Mouse (Mus musculus): ENCODE data around the gene Dhx40.

The Dhx40 gene

DNA sequence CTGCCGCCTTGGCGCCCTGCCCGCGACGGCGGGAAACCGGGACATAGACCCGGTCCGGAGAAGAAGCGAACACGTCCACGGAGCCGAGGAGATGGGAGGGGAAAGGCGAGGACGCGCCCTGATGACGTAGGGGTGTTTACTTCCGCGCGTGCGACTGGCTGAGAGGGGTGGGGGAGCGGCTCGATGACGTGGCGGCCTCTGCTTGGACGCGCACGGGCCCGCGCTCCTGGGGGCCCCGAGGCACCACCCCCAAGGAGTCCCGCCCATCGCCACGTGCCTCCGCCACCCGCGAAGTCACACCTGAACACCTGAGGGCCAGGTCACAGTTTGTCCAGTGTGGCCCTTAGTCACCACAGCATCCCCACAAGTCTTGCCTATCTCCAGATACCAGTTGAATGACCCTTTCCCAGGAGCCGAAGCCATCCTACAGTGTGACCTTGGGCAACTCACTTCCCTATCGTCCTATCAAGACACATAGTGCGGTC lies at the start of gene Dhx40:
Dhx40 (minus strand) TSS at position 242 of the 485 bp plus-strand sequence.
- DNase-seq (ENCODE audit: low read depth, low spot score): peak; percentile 95

DNA sequence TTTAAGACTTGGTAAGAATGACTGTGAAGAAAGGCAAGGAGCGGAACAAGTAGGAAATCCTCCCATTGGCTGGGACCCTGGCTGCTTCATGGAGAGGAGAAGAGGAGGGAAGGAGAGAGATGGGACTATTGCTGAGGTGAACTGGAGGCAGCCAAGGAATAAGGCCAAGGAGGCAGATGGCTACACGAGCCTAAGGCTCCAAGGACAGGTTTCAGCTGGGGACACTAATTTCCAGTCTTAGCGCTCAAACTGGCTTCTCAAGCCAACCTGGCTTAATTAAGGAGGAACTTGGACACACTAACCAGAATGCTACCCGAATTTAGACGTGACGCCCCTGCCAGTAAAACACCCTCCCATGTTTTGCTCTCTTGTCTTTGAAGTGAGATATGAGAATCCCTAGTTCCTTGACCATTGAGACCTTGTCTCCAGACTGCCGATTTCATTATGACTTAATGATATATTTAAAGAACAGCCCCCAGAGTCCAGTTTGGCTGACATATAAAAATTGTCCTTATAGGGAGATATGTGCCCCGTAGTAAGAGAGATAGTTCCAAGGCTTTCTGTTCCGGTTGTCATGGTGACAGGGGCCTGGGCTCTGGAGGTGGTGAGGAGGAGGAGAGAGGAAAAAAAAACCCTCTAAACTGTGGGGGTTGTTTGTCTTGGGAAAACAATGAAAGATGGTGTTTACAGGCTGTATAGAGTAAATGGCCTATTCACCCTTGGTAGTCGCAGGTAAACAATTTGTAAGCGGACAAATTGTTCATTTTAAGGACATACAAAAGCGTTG lies 48.3 kb upstream of the Dhx40 start:
- peak; percentile 66 for DNase-seq (ENCODE audit: low read depth, low spot score)

DNA sequence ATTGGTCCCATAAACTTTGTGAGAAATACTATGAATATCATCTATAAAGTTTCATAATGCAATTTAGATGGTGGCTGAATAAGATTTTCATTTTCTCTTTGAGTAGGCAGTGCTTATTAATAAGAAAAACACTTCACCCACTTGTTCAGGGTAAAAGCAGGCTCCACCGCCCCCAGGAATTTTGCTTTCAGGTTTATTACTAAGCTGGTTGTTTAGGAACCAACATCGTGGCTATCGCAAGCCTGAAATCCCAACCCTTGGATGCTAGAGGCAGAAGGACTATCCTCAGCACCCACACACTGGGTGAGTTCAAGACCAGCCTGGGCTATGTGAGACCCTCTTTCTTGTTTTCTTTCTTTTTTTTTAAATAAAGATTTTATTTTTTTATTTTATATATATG lies 45.5 kb upstream of the Dhx40 start:
- no peak for DNase-seq (ENCODE audit: low read depth, low spot score)

DNA sequence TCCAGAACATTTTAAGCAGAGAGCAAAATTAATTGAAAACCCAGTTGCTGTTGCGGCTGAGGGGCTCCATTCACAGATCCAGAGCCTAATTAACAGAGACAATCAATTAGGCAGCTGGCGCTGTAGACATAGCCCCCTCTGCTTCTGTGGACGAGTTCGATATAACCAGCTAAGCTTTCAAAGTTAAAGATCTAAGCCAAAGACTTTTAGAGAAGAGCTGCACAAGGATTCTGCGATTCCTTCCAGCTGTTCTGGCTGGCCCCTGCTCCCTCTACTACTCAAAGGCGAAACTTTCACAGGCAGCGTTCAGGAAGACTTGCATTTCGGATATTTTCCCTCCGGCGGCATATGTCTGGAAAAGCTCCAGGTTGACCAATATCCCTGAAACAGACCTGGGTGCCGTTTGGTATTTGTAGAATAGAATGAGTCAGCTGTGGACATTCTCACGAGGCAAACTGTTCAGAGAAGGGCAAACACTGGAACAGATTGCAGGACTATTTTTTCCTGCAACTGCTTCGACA lies 45.0 kb upstream of the Dhx40 start:
- no peak for DNase-seq (ENCODE audit: low read depth, low spot score)

DNA sequence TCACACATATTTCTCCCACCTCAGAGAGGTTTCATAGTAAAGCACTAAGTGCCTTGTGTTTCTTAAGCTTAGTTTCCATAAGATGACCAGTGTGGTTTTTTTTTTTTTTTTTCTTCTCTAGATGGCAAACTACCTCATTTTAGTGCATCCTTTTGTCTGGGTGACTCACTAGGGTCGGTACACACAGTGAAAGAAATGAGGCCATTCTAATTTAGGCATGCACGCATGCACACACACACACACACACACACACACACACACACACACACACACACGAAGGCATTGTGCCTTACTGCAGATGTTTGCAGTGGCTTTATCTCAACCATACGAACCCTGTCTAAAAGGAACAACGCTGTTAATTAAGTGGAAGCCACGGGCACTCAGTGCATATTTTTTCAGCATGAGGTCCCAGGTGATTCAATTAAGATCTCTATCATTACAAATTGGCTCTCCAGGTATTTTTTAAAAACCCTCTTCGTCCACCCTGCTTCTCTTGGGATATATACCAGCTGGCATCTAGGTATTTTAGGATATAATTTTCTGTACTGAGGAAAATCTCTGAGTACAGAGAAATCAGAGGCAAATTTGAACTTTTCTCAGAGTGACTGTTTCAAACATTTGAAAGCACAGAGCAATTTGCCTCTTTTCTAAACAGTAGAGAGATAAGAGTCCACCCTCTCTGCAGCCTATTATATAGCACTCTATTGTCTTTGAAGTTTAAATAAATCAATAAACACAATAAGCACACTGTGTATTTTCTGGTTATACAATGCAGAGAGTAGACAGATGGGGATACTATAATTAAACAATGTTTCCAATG lies 44.4 kb upstream of the Dhx40 start:
- DNase-seq (ENCODE audit: low read depth, low spot score): no peak

DNA sequence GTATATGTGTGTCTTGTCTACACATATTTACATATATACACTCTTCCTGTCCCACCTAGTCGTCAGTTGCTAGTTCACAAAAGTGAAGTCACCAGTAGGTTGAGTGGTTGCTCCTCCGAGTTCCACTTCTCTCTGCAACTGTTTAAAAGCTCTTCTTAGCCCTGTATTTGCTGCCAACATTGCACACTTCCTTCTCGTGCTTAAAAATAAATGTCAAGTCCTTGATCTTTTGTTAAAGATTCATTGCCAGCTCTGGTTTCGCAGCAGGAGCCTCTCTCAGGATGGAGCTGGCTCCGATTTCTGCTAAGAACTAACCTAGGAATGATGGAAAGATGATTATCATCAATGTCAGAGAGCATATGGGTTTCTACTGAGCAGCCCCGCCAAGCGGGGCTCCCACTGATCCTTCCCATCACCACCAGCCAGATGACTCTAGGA lies 43.7 kb upstream of the Dhx40 start:
- DNase-seq (ENCODE audit: low read depth, low spot score): no peak

DNA sequence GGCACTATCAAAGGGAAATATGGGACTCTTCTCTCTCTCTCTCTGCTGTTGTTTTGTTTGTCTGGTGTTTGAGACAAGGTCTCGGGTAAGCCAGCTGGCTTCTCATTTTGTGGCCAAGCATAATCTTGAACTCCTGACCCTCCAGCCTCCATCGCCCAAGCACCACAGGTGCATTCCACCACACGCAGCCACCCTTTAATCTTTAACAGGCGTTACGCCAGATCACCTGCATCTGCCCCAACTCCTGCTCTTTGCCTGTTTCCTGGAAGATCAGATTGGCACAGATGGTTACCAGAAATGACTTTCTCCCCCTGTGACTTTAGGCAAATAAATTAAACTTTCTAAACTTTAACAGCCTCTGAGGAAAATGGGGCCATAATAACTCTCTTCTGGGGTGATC lies 36.3 kb upstream of the Dhx40 start:
- DNase-seq (ENCODE audit: low read depth, low spot score): no peak

DNA sequence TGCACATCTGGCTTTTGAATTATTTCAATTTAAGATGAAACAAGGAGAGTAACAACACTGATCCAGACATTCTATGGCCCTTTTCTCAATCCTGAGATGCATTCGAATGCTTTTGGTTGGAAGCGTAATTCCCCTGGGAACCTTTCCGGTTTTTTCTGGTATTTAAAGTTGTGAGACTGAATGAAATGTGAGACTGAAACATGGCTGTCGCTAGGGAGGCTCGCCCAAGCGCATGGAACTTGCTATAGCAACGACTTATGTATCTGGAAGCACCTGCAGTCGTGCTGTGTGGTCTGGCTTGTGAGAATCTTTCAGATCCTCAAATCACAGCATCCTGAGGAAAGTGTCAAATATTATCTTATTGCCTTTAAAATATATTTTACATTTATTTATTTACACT lies 33.7 kb upstream of the Dhx40 start:
- no peak for DNase-seq (ENCODE audit: low read depth, low spot score)

DNA sequence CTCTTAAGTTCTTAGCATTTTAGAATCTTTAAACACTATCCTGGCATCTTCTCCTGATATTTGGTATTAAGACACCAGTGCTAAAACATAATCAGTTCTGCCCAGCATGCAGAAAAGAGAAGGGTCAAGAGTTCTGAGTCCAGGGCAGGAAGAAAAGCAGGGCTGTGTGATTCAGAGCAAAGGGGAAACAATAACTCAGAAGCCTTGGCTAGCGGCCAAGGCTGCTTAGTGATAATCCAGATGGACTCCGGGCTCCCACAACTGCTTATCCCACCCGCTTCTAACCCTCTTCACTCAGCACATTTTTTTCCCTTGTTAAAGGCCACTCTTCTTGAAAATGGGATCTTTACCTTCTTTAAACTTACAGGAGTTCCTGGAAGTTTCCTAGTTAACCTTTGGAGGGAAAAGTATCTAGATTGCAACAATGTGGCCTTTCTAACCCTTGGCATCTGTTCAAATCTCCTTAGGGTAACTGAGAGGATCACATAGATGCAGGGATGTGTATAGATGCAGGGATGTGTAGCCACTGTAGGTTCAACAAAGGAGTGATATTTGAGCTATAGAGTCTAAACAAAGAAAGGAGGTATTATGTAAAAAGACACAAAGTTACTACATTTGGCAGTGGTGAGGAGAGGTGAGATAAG lies 33.1 kb upstream of the Dhx40 start:
- DNase-seq (ENCODE audit: low read depth, low spot score): no peak

DNA sequence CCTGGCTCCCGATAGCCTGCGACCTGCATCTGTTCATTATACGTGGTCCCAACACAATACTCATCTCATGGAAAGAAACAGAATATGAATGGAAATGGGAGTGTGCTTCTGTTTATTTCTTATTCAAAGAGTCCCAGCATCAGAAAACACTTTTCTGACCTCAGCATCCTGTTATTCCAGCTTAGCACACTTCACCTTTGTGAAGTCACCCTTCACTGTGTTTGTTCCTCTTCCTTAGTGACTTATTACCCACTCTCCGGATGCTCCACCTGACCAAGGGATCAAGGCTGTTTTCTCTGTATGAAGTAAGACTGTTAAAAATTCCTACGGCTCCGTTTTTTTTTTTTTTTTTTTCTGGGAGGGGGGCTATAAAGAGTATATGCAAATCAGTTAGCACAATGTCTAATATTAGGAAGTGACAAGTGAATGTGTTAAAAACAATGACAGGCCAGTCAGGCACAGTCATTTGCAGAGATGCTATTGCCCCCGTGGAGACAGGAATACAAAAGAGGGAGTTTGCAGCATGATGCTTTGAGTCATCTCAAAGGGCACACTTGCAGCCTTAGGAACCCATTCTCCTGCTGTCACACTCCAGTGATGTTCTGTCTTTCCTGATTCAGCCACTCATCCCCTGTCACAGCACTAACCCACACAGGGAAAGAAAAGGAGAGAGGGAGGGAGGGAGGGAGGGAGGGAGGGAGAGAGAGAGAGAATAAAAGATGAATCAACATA lies 32.3 kb upstream of the Dhx40 start:
- DNase-seq (ENCODE audit: low read depth, low spot score): no peak

DNA sequence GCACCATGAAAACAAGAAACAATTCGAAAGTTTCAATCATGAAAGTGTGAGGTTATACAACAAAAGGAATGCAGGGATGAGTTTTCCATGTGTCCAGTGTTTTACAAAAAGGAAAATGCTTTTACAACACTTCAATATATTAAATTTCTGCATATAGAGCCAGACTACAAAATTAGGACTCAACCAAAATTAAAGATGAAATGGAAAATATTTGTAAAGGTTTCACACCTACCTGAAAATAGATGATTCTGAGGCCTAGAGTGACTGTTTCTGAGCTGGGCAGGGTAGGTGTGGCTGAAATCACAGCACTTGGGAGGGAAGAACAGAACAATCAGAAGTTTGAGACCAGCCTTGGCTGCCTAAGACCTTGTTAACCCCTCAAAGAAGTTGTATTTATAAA lies 31.2 kb upstream of the Dhx40 start:
- no peak for DNase-seq (ENCODE audit: low read depth, low spot score)

DNA sequence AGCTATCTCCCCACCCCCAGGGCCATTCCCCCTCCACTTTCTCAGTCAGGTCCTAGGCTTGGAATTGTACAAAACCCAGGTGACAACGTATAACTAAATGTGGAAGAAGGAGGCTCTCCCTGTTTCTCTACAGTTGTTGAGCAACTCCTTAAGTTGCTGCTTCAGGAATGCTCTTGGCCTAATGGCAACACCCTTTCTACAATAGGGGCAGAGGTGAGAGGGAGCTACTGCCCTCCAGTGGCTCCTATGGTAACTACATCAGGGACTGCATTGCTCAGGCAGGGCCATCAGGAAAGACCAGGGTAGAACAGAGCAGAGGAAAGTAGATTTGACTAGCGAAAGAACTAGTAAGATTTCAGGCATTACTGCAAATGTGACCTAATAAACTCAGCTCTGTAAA lies 28.8 kb upstream of the Dhx40 start:
- peak; percentile 92 for DNase-seq (ENCODE audit: low read depth, low spot score)

DNA sequence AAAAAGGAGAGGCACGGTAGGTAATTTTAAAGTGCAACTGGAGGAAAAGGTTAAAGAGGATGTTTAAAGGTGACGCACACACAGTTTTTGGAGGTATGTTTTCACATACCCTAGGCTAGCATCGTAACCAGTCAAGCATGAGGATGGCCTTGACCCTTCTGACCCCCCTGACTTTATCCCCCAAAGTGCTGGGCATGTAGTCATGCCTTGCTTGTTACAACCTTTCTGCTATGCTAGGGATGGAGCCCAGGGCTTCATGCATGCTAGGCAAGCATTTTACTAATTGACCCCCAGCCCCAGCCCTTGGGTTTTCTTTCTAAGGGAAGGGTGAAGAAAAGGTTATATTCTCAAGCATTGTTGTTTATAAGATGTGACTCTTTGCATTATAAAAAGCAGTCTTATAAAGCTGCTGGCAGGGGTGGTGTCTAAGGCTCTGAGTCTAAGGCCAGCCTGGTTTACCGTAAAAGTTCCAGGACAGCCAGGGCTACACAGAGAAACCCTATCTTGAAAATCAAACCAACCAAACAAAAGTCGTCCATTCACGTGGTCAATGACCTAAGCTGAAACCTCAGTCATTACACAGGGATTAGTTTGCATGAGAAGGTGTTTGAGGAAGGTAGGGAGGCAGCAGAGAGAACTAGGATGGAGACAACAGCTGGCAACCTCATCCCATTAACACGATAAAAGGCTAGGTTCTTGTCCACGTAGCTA lies 27.2 kb upstream of the Dhx40 start:
- peak; percentile 44 for DNase-seq (ENCODE audit: low read depth, low spot score)

DNA sequence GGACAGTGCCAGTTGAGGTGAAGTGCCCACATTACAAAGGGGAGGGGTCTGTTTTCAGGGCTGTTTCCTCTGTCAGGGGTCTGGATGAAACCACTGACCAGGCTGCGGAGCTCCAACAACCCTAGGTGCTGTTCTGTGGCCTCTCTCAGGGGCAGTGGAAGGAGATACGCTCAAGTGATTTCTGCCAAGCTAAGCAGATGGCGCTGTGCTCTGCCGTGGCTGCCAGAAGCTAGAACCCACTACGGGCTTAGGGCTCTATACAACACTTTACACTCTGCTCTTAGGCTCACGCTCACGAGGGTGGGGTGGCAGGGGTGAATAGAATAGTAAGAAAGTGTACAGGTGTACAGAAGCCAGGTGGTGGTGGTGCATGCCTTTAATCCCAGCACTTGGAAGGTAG lies 26.5 kb upstream of the Dhx40 start:
- DNase-seq (ENCODE audit: low read depth, low spot score): no peak

DNA sequence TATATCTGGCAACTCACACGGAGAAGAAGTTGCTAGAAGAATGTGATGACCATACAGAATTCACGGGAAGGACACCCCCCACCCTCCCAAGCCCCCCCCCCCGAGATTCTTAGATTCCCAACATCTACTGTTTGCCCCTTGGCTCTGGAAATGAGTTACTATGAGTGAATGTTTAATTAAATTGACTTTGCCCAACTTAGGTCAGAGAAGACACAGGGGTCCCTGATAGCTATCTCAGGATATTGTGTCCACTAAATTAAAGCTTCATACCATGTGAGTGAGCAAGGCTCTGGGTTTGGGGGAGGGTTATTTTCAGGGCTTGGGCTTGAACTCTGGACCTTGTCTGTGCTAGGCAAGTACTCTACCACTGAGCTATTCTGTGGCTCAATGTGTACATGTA lies 25.6 kb upstream of the Dhx40 start:
- DNase-seq (ENCODE audit: low read depth, low spot score): no peak

DNA sequence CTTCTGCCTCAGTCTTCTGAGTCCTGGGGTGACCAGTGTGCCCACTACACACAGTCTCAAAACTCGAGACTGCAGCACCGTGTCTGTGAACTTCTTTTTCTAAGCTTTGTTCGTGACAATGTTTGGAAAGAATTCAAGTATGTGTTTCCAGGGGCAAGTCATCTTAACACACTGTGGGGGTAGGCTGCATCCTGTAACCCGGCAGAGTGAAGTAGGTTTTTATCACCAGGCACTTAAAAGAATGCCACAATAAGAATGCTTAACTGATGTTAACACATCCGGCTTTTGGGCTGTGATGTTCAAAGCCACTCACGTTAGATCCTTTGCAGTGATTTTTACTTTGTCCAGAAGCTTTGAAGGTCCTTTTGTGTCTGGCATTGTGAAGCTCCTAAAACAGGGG lies 20.9 kb upstream of the Dhx40 start:
- DNase-seq (ENCODE audit: low read depth, low spot score): no peak

DNA sequence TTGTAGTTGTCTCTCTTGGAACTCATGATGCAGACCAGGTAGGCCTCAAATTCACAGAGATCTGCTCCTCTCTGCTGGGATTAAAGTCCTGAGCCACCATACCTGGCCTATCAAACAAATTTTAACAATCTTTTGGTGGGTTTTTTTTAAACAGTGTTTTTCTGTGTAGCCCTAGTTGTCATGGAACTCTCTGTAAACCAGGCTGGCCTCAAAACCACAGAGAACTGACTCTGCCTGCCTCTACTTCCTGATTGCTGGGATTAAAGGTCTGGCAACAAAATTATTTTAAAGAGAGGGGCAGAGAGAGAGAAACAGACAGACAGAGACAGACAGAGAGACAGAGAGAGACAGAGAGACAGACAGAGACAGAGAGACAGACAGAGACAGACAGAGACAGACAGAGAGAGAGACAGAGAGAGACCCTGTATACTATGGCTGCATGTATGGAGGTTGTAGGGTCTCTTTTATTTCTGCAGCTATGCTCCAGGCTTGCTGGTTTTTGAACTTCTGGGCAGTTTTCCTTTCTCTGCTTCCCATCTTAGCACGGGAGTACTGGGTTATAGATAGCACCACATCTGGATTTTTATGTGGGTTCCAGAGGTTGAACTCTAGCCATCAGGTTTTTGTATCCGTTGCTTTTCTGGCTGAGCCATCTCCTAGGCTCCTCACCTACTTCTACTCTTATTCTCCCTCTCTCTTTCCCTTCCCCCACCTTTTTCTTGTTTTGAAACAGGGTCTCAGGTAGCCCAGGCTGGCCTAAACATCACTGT lies 20.1 kb upstream of the Dhx40 start:
- DNase-seq (ENCODE audit: low read depth, low spot score): no peak

DNA sequence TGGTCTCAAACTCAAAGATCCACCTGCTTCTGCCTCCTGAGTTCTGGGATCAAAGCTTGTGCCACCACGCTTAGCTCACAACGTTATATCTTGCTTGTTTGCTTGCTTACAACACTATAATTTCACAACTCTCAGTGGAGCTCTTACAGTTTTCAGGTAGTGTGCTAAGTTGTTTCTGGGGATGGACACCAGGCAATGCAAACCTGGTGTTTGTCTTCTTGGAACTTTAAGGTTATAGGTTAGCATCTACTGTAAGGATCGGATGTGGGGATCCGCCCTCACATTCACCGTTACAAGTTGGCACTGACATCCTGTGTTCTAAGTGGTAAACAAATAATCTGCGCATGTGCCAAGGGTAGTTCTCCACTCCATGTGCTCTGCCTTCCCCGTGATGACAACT lies 16.9 kb upstream of the Dhx40 start:
- DNase-seq (ENCODE audit: low read depth, low spot score): no peak

DNA sequence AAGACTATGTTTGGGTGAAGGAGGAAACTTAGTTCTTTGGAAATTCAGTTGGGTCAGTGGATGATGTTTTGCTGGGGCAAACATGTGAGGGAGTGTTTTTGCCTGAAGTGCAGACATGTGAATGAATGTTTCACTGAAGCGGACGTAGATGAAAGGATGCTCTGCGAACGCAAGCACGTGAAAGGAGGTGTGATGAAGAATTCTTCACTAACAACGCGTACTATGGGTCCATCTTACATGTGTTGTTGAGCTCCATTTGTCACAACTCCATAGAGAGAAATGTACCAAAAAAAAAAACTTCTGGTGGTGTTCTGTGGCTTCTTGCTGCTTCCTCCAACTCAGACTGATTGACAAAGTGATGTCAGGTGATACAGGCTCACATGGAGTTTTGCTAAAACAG lies 15.0 kb upstream of the Dhx40 start:
- DNase-seq (ENCODE audit: low read depth, low spot score): no peak

DNA sequence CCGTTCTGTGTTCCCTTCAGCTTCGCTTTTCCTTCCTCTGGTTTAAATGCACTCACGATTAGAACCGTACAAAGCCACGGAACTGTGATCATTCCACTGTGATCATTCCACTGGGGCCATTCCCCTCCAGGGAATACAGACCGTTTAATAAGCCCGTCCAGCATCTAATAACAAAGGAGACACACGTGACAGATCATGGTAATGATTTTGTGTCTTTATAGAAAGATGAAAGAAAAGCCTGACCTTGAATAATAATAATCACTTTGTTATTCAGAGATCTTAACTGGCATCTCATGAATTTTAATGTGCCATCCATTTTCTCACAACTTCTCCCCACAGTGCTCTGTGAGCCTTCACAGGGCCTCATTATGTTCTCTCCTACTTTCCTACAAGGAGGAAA lies 12.0 kb upstream of the Dhx40 start:
- peak; percentile 38 for DNase-seq (ENCODE audit: low read depth, low spot score)
